Mouse (Mus musculus) spleen, postnatal 36 days (tissue): ENCODE results near the gene Bbs4.
"Not testable (repeated sequence)": the region's sequence is repeated elsewhere in the genome, so short reads cannot be mapped to it uniquely, and the experiment has no call there.

Experiments used
- DNase-seq, 2 experiments: peaks; one replicate each; pipeline ENCODE4 v3.0.0; 2022; ENCODE audit warnings: low spot score in 2 of 2, mixed read lengths in 1 of 2

The Bbs4 gene

GRCm38 (mm10) chr9:59353253-59353639, at the start of gene Bbs4:
Bbs4 (minus strand) TSS chr9:59353508.
- DNase-seq, result peak; percentile 91 to 92

- no peak for DNase-seq
Observed at GRCm38 (mm10) chr9:59389086-59389485, 35.8 kb upstream of the Bbs4 start.

- no peak for DNase-seq
Observed at GRCm38 (mm10) chr9:59388311-59388710, 35.0 kb upstream of the Bbs4 start.

GRCm38 (mm10) chr9:59387461-59387860, 34.2 kb upstream of the Bbs4 start:
- DNase-seq, result no peak

GRCm38 (mm10) chr9:59375626-59376025, 22.3 kb upstream of the Bbs4 start:
- no peak for DNase-seq

GRCm38 (mm10) chr9:59369646-59370045, 16.3 kb upstream of the Bbs4 start:
- DNase-seq, result no peak

- DNase-seq, result no peak
Observed at GRCm38 (mm10) chr9:59369220-59369619, 15.9 kb upstream of the Bbs4 start.

- not testable (repeated sequence) for DNase-seq
Observed at GRCm38 (mm10) chr9:59360487-59360886, 7.2 kb upstream of the Bbs4 start.

GRCm38 (mm10) chr9:59358041-59358440, 4.7 kb upstream of the Bbs4 start:
- DNase-seq, result not testable (repeated sequence)

GRCm38 (mm10) chr9:59352586-59353252, 589 bp downstream of the Bbs4 start:
- DNase-seq, result no peak

- no peak for DNase-seq
Observed at GRCm38 (mm10) chr9:59346176-59346575, 7.1 kb downstream of the Bbs4 start.

GRCm38 (mm10) chr9:59340002-59340401, 13.3 kb downstream of the Bbs4 start:
- peak in 1 of 2 experiments; percentile 2 for DNase-seq

- no peak for DNase-seq
Observed at GRCm38 (mm10) chr9:59339107-59339506, 14.2 kb downstream of the Bbs4 start.

GRCm38 (mm10) chr9:59338411-59338810, 14.9 kb downstream of the Bbs4 start:
- DNase-seq, result peak in 1 of 2 experiments; percentile 1

- no peak for DNase-seq
Observed at GRCm38 (mm10) chr9:59337889-59338288, 15.4 kb downstream of the Bbs4 start.

- DNase-seq, result no peak
Observed at GRCm38 (mm10) chr9:59336539-59336938, 16.8 kb downstream of the Bbs4 start.

GRCm38 (mm10) chr9:59330055-59330454, 23.3 kb downstream of the Bbs4 start:
- no peak for DNase-seq

GRCm38 (mm10) chr9:59324351-59324750, 29.0 kb downstream of the Bbs4 start:
- no peak for DNase-seq

- DNase-seq, result no peak
Observed at GRCm38 (mm10) chr9:59316206-59316605, 37.1 kb downstream of the Bbs4 start.

- DNase-seq, result no peak
Observed at GRCm38 (mm10) chr9:59311284-59311670, 42.0 kb downstream of the Bbs4 start.

GRCm38 (mm10) chr9:59310582-59311283, 42.6 kb downstream of the Bbs4 start:
- no peak for DNase-seq

GRCm38 (mm10) chr9:59307890-59308289, 45.4 kb downstream of the Bbs4 start:
- DNase-seq, result no peak

- no peak for DNase-seq
Observed at GRCm38 (mm10) chr9:59296419-59296818, 56.9 kb downstream of the Bbs4 start.
